Mouse (Mus musculus) liver, embryonic 16.5 days (tissue): ENCODE measurements around the gene Rps8. TPM values are rescaled to one million over a fixed set of nuclear protein-coding genes. Genes with fewer than 3 reads are reported as not detected.

ENCODE experiments used
- ATAC-seq: fragments of 200-750 bp; cut with Nextera tagmentation; 2 replicates; pipeline ENCODE4 v1.8.0; 2017; ENCODE audit warnings: low read depth, mild to moderate bottlenecking, moderate number of reproducible peaks, moderate library complexity
- H3K27ac ChIP-seq: fragments of 300-500 bp; sonication (generic); 2 replicates; pipeline ENCODE4 v1.5.1; 2014; ENCODE audit warnings: mild to moderate bottlenecking, low read length
- H3K27me3 ChIP-seq: fragments of 300-500 bp; sonication (generic); 2 replicates; pipeline ENCODE4 v1.6.1; 2014; ENCODE audit warnings: low read depth, low read length, mixed read lengths; ENCODE audit not compliant: control insufficient read depth, insufficient read depth
- H3K36me3 ChIP-seq: fragments of 300-500 bp; sonication (generic); 2 replicates; pipeline ENCODE4 v1.6.1; 2014; ENCODE audit warnings: mild to moderate bottlenecking; ENCODE audit not compliant: control insufficient read depth, insufficient read depth
- H3K4me1 ChIP-seq: fragments of 300-500 bp; sonication (generic); 2 replicates; pipeline ENCODE4 v1.6.1; 2014; ENCODE audit warnings: low read depth, low read length, mixed read lengths; ENCODE audit not compliant: control insufficient read depth
- H3K4me2 ChIP-seq: fragments of 300-500 bp; sonication (generic); 2 replicates; pipeline ENCODE4 v1.6.1; 2014; ENCODE audit warnings: low read depth, low read length, mixed read lengths
- H3K4me3 ChIP-seq: fragments of 300-500 bp; sonication (generic); 2 replicates; pipeline ENCODE4 v1.5.1; 2014; ENCODE audit warnings: low read depth, mild to moderate bottlenecking, low read length
- H3K9ac ChIP-seq: fragments of 300-500 bp; sonication (generic); 2 replicates; pipeline ENCODE4 v1.6.1; 2014; ENCODE audit warnings: low read depth, low read length
- H3K9me3 ChIP-seq: fragments of 300-500 bp; sonication (generic); replicated peaks from 2 replicates; pipeline ENCODE4 v1.6.1; 2016; ENCODE audit warnings: low read length; ENCODE audit not compliant: control insufficient read depth
- WGBS: fragments of 180-500 bp; shearing (Covaris S2); extraction: QIAGEN DNeasy Blood & Tissue Kit; methylation state at CpG from one replicate; pipeline ENCODE4 v1.1.7; 2014; ENCODE audit not compliant: insufficient replicate concordance; 5-methylcytosine and 5-hydroxymethylcytosine counted together
- polyA plus RNA-seq: library from polyadenylated mRNA; unstranded; fragments of >200 nt; fragmentation: Nextera tagmentation; extraction: Ambion mirVana; gene quantifications from 2 replicates; pipeline ENCODE4 v1.2.1, GENCODE M21; 2015

Gene Rps8
- polyA plus RNA-seq, 1 experiment from 2014 or later = 514 TPM

- Histone ChIP-seq H3K4me1 (peaks cover 30% of the 10 kb centered on the region), H3K9me3 (no peaks in the 10 kb centered on the region), H3K27me3 (no peaks in the 10 kb centered on the region), H3K4me3 (no peak overlapping the region), H3K9ac (no peak overlapping the region), H3K36me3 (no peaks in the 10 kb centered on the region), H3K27ac (no peak overlapping the region), H3K4me2 (no peak overlapping the region)
- ATAC-seq = no peak
- WGBS = 67% methylated on average over 4 of the region's 4 CpGs
These were observed 33.8 kb downstream of the Rps8 start for GRCm38 (mm10) chr4:117122209-117122608.

DNA sequence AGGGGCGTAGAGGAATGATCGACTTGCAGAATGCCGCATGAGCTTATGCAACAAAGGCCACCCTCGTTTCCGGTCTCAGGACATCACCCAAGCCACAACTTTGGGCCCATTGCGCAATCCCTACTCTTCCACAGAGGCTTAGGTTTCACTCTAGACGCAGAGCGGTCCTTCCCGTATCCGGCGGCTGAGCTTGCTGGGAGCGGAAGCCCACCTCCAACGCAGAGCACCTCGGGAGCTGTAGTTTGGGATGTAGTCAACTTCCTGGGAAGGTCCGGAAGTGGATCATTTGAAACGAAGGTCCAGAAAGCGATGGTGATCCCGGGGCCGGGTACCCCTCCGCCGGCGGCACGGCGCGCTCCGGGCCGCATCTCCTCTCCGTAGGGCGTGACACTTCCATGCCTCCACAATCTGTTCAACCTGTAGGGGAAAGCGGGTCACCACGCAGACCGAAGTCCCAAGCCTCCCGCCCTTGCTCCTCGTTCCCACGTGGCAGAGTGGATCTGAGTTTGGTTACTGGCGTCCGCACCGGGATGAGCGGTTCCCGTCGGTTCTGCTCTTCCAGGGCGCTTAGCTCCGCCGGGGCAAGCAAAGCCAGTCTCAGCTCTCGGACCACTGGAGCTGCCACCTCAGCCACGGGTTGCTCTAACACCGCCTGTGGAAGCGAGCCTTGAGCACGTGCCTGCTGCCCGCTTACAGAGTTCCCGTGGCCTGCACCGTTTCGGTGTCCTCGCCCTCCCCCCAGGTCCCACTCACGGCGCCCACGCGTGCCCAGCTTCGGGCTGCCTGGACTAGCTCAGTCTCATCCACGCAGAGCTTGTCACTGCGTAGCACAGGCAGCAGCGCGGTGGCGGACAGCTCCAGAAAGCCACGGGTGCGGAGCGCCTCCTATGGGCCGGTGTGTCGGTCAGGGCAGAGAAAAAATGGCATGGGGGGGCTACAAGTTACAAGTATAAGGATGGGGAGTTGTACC is 35.3 kb downstream of the Rps8 start:
- peak overlapping the region; percentile 72 for H3K9ac ChIP-seq
- H3K27me3 ChIP-seq = no peaks in the 10 kb centered on the region
- H3K4me1 ChIP-seq = peaks cover 26% of the 10 kb centered on the region
- no peaks in the 10 kb centered on the region for H3K9me3 ChIP-seq
- H3K4me3 ChIP-seq = peak overlapping the region; percentile 74
- H3K36me3 ChIP-seq = no peaks in the 10 kb centered on the region
- peak overlapping the region; percentile 98 for H3K4me2 ChIP-seq
- WGBS = under 1% methylated on average over 69 of the region's 69 CpGs
- ATAC-seq = peak; percentile 90
- H3K27ac ChIP-seq = peak overlapping the region; percentile 72

DNA sequence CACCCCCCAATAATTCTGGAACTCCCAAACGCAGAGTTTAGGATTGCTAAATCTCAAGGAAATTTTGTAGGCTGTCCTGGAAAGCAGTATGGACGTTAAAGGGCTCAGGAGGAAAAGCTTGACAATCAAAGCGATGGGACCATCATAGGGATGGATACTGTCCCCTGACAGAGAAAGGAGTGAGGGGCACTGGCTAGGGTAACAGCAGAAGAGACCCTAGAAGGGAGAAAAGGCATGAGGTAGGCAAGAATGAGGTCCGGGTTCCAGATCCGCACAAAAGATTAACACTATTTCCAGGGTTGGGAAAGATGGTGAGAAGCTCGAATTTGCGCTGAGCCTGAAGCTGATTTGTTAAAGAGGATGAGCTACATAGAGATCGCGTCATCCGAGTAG is 36.0 kb downstream of the Rps8 start:
- H3K9ac ChIP-seq = peak overlapping the region; percentile 72
- H3K9me3 ChIP-seq = no peaks in the 10 kb centered on the region
- WGBS = 5% methylated on average over 10 of the region's 10 CpGs
- peak overlapping the region; percentile 74 for H3K4me3 ChIP-seq
- peak overlapping the region; percentile 98 for H3K4me2 ChIP-seq
- no peaks in the 10 kb centered on the region for H3K27me3 ChIP-seq
- H3K36me3 ChIP-seq = no peaks in the 10 kb centered on the region
- H3K4me1 ChIP-seq = peaks cover 19% of the 10 kb centered on the region
- no peak; the same call in 1 of the 2 replicates for ATAC-seq
- H3K27ac ChIP-seq = peak overlapping the region; percentile 72

- ATAC-seq = no peak
- Histone ChIP-seq H3K9me3 (no peaks in the 10 kb centered on the region), H3K4me3 (peak overlapping the region; percentile 74), H3K9ac (peak overlapping the region; percentile 72), H3K27me3 (no peaks in the 10 kb centered on the region), H3K36me3 (no peaks in the 10 kb centered on the region), H3K4me2 (peak overlapping the region; percentile 98), H3K27ac (peak overlapping the region; percentile 72; the same call in 1 of the 2 replicates), H3K4me1 (peaks cover 15% of the 10 kb centered on the region)
- WGBS = 79% methylated on average over 5 of the region's 5 CpGs
These were observed 36.4 kb downstream of the Rps8 start for GRCm38 (mm10) chr4:117119636-117120035.

- Histone ChIP-seq H3K9me3 (no peaks in the 10 kb centered on the region), H3K27ac (no peak overlapping the region), H3K36me3 (no peaks in the 10 kb centered on the region), H3K9ac (no peak overlapping the region), H3K4me3 (no peak overlapping the region), H3K27me3 (no peaks in the 10 kb centered on the region), H3K4me1 (peaks cover 9% of the 10 kb centered on the region), H3K4me2 (no peak overlapping the region)
- no peak for ATAC-seq
- 77% methylated on average over 7 of the region's 7 CpGs for WGBS
These were observed 38.1 kb downstream of the Rps8 start for GRCm38 (mm10) chr4:117117931-117118330.

DNA sequence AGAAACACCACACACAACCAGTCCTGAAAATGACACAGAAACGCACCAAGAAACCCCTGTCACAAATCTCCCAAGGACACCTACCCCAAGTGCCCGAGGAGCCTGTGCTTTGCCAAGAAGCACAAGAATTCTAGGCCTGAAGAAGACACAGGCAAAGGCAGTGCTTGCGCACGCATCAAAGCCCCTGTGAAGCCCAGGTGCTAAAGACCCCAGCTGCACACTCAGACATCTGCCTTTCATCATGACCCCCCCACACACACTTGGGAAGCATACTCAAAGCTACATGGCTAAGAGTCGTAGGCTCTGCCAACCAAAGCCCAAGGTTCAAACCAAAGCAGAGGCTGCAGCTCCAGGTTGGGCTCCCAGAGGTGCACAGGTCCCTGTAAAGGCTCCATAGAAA is 40.5 kb downstream of the Rps8 start:
- no peak overlapping the region for H3K9ac ChIP-seq
- peaks cover 5% of the 10 kb centered on the region for H3K4me1 ChIP-seq
- no peak overlapping the region for H3K4me2 ChIP-seq
- H3K4me3 ChIP-seq = no peak overlapping the region
- H3K36me3 ChIP-seq = no peaks in the 10 kb centered on the region
- no peaks in the 10 kb centered on the region for H3K9me3 ChIP-seq
- no peaks in the 10 kb centered on the region for H3K27me3 ChIP-seq
- WGBS = 75% methylated on average over 5 of the region's 5 CpGs
- no peak overlapping the region for H3K27ac ChIP-seq
- no peak for ATAC-seq

GRCm38 (mm10) chr4:117113237-117113636 is 42.8 kb downstream of the Rps8 start:
- no peak for ATAC-seq
- WGBS = 83% methylated on average over 1 of the region's 1 CpGs

GRCm38 (mm10) chr4:117110985-117111384 is 45.1 kb downstream of the Rps8 start:
- Histone ChIP-seq H3K9ac (no peak overlapping the region), H3K27ac (no peak overlapping the region), H3K9me3 (no peaks in the 10 kb centered on the region), H3K4me3 (no peak overlapping the region), H3K36me3 (no peaks in the 10 kb centered on the region), H3K4me2 (no peak overlapping the region), H3K4me1 (no peaks in the 10 kb centered on the region), H3K27me3 (no peaks in the 10 kb centered on the region)
- no peak for ATAC-seq
- WGBS = 73% methylated on average over 11 of the region's 11 CpGs

More at GRCm38 (mm10) chr4:117113237-117113636, 42.8 kb downstream of the Rps8 start:
- H3K4me1 ChIP-seq = no peaks in the 10 kb centered on the region
- H3K27me3 ChIP-seq = no peaks in the 10 kb centered on the region
- no peak overlapping the region for H3K4me3 ChIP-seq
- H3K36me3 ChIP-seq = no peaks in the 10 kb centered on the region
- no peak overlapping the region for H3K27ac ChIP-seq
- no peak overlapping the region for H3K9ac ChIP-seq
- no peaks in the 10 kb centered on the region for H3K9me3 ChIP-seq
- H3K4me2 ChIP-seq = no peak overlapping the region

- H3K4me2 ChIP-seq = no peak overlapping the region
These were observed 45.8 kb downstream of the Rps8 start for GRCm38 (mm10) chr4:117110249-117110648.

More at GRCm38 (mm10) chr4:117110249-117110648, 45.8 kb downstream of the Rps8 start:
- Histone ChIP-seq H3K36me3 (no peaks in the 10 kb centered on the region), H3K4me1 (no peaks in the 10 kb centered on the region), H3K9me3 (no peaks in the 10 kb centered on the region), H3K27me3 (no peaks in the 10 kb centered on the region), H3K9ac (no peak overlapping the region), H3K4me3 (no peak overlapping the region), H3K27ac (no peak overlapping the region)
- 76% methylated on average over 13 of the region's 13 CpGs for WGBS
- ATAC-seq = no peak
